Mouse (Mus musculus): Measurements from ENCODE around the gene Osbpl11. TPM values are rescaled to one million over a fixed set of nuclear protein-coding genes. Genes with fewer than 3 reads are reported as not detected.
"Not testable (repeated sequence)": the region's sequence is repeated elsewhere in the genome, so short reads cannot be mapped to it uniquely, and the experiment has no call there.

Osbpl11 gene
- polyA plus RNA-seq, 1 experiment = 0.09 TPM

DNA sequence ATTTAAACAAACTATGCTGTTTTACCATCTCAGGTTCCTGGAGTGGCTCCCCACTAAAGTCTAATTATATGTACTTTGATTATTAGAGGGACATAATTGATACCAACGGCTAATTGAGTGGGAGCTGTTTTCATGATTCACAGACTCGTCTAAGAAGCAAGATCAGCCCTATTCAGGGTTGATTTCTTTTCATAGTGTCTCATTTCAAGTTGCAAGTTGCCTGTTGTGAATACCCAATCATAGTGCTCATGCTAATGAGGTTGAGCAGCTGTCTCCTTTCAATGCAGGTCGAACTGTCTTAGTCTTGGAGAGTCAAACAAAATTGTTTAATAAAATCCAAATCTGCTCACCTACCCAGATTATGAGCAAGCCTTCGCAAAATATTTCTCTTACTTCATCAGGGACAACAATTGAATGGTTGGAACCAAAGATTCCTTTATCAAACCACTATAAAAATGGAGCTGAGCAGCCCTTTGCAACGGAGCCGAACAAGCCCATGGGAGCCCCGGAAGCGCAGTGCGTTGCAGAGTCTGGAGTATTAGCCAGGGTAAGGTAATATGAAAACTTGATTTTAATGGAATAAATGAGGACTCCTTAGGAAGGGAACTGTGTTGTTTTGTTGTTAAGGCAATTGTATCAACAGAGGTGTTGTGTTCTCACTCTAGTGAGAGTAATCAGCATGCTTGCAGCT is 31.6 kb downstream of the Osbpl11 start:
- TF ChIP-seq GATA1 (IDR thresholded peaks at IDR 0.05; ENCODE audit: low read length) (no peak), TAL1 (IDR thresholded peaks at IDR 0.05; ENCODE audit: low read length) (no peak)
- H3K9me3 ChIP-seq (ENCODE audit: control insufficient read depth, low read length) = no peaks in the 10 kb centered on the region
- no peaks in the 10 kb centered on the region for H3K4me1 ChIP-seq (ENCODE audit: control insufficient read depth)
- peaks cover 14% of the 10 kb centered on the region for H3K36me3 ChIP-seq (ENCODE audit: control insufficient read depth)
- no peaks in the 10 kb centered on the region for H3K27me3 ChIP-seq (ENCODE audit: control insufficient read depth)
- H3K4me3 ChIP-seq (replicated peaks) = no peak overlapping the region

DNA sequence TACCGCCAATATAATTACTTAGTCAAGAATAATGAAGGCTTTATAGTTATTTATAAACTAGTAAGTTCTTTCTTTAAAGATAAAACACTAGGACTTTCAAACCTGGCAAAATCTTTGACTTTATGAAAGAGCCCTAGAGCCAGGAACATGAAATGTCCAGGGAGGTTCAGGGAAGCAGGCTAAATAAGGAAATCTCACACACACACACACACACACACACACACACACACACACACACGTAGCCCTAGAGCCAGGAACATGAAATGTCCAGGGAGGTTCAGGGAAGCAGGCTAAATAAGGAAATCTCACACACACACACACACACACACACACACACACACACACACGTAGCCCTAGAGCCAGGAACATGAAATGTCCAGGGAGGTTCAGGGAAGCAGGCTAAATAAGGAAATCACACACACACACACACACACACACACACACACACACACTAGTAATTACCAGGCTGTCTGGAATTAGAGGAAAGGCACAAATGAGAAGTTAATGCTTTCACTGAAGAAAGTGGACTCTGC is 32.7 kb downstream of the Osbpl11 start:
- not testable (repeated sequence) for H3K4me3 ChIP-seq (replicated peaks); H3K27me3 ChIP-seq (ENCODE audit: control insufficient read depth); H3K9me3 ChIP-seq (ENCODE audit: control insufficient read depth, low read length); H3K4me1 ChIP-seq (ENCODE audit: control insufficient read depth)
- H3K36me3 ChIP-seq (ENCODE audit: control insufficient read depth) = peaks cover 14% of the 10 kb centered on the region

DNA sequence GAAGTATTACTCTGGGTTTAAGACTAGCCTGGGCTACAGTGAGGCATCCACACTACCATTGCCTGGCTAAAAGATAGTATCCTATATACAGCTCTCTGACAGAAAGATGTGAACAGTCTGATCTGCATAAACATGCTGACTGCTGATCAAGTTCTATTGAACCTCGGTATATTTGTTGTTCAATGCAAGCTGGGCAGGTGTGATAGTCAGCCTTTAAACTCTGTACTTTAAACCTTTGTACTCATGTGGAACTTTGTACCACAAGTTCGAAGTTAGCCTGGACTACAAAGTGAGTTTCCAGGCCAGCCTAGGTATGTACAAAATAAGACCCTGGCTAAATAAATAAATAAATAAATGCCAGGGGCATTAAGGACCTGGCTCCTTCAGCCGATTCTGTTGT is 37.6 kb downstream of the Osbpl11 start:
- Histone ChIP-seq H3K36me3 (ENCODE audit: control insufficient read depth) (peaks cover 24% of the 10 kb centered on the region), H3K9me3 (ENCODE audit: control insufficient read depth, low read length) (no peaks in the 10 kb centered on the region), H3K4me1 (ENCODE audit: control insufficient read depth) (no peaks in the 10 kb centered on the region), H3K27me3 (ENCODE audit: control insufficient read depth) (no peaks in the 10 kb centered on the region), H3K4me3 (replicated peaks) (no peak overlapping the region)
- TF ChIP-seq TAL1 (IDR thresholded peaks at IDR 0.05; ENCODE audit: low read length) (no peak), GATA1 (IDR thresholded peaks at IDR 0.05; ENCODE audit: low read length) (no peak)

DNA sequence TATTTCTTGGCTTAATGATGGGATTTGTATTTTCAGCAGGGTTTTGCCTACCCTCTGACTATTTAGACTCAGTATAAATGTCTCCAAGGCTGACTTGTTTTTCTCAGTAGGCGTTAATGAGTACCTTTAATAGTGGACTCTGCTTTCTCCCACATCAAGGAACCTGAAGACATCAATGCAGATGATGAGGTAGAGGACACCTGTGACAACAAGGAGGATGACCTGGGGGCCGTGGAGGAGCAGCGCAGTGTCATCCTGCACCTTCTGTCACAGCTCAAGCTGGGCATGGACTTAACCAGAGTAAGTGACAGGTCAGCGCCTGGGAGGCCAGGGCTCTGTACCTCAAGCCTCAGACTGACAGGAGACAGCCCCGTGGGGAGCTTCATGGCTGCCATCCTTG is 39.5 kb downstream of the Osbpl11 start:
- H3K36me3 ChIP-seq (ENCODE audit: control insufficient read depth) = peaks cover 40% of the 10 kb centered on the region
- no peak for TF ChIP-seq TAL1 (IDR thresholded peaks at IDR 0.05; ENCODE audit: low read length)

DNA sequence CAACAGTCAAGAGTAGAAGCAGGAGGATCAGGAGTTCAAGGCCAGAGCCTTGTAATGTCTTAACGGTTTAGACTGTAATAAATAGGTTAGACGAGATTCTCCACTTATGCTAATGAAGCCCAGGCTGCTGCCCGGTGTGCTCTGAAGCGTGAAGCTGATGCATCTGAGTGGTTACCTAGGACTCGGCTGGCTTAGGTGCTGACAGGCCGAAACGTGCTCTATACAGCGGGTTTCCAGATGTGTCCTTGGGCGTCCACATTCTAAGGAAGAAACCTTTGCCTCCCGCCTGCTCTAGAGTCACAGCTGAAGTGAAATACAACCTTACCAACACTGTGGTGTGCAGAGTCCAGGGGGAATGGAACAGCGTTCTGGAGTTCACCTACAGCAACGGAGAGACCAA is 49.3 kb downstream of the Osbpl11 start:
- H3K36me3 ChIP-seq (ENCODE audit: control insufficient read depth) = peaks cover 26% of the 10 kb centered on the region
- TF ChIP-seq TAL1 (IDR thresholded peaks at IDR 0.05; ENCODE audit: low read length) = no peak
- TF ChIP-seq GATA1 (IDR thresholded peaks at IDR 0.05; ENCODE audit: low read length) = no peak

More for the DNA sequence above, 39.5 kb downstream of the Osbpl11 start:
- no peaks in the 10 kb centered on the region for H3K27me3 ChIP-seq (ENCODE audit: control insufficient read depth)
- H3K4me1 ChIP-seq (ENCODE audit: control insufficient read depth) = no peaks in the 10 kb centered on the region
- H3K9me3 ChIP-seq (ENCODE audit: control insufficient read depth, low read length) = no peaks in the 10 kb centered on the region
- H3K4me3 ChIP-seq (replicated peaks) = no peak overlapping the region

DNA sequence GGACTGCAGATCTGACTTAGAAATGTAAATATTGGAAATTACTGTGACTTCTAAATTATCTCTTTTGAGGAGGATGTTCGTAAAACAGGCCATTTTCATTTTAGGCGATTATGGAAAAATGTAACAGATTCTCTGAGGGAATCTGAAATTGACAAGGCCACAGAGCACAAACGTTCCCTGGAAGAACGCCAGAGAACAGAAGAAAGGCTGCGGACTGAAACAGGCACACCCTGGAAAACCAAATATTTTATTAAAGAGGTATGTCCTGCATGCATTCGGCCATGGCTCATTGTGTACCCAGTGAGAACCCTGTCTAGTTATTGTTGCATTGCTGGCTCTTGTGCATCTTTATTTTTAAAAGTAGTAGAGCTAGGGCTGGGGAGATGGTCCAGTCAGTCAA is 51.3 kb downstream of the Osbpl11 start:
- Histone ChIP-seq H3K27me3 (ENCODE audit: control insufficient read depth) (no peaks in the 10 kb centered on the region), H3K36me3 (ENCODE audit: control insufficient read depth) (peaks cover 33% of the 10 kb centered on the region), H3K4me1 (ENCODE audit: control insufficient read depth) (peaks cover 2% of the 10 kb centered on the region; the same call in 1 of the 2 replicates), H3K4me3 (replicated peaks) (no peak overlapping the region), H3K9me3 (ENCODE audit: control insufficient read depth, low read length) (no peaks in the 10 kb centered on the region)
- TF ChIP-seq GATA1 (IDR thresholded peaks at IDR 0.05; ENCODE audit: low read length) = no peak
- TF ChIP-seq TAL1 (IDR thresholded peaks at IDR 0.05; ENCODE audit: low read length) = no peak

More for the DNA sequence above, 49.3 kb downstream of the Osbpl11 start:
- H3K9me3 ChIP-seq (ENCODE audit: control insufficient read depth, low read length) = no peaks in the 10 kb centered on the region
- no peaks in the 10 kb centered on the region for H3K4me1 ChIP-seq (ENCODE audit: control insufficient read depth)
- no peaks in the 10 kb centered on the region for H3K27me3 ChIP-seq (ENCODE audit: control insufficient read depth)
- no peak overlapping the region for H3K4me3 ChIP-seq (replicated peaks)

DNA sequence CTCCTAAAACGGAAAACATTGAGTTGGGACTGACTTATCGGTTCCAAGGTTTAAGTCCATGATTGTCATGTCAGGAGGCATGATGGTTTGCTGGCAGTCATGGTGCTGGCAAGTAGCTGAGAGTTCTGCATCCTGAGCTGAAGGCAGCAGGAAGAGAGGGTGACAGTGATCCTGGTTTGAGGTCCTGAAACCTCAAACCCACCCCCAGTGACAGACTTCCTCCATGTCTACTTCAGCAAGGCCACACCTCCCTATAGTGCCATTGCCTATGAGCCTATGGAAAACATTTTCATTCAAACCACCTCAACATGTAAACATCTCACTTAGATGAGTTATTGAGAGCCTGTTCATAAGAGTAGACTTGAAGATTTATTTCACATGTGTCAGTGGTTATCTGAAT is 54.4 kb downstream of the Osbpl11 start:
- no peaks in the 10 kb centered on the region for H3K27me3 ChIP-seq (ENCODE audit: control insufficient read depth)
- peaks cover 2% of the 10 kb centered on the region; the same call in 1 of the 2 replicates for H3K4me1 ChIP-seq (ENCODE audit: control insufficient read depth)
- no peak overlapping the region for H3K4me3 ChIP-seq (replicated peaks)
- peaks cover 48% of the 10 kb centered on the region for H3K36me3 ChIP-seq (ENCODE audit: control insufficient read depth)
- no peaks in the 10 kb centered on the region for H3K9me3 ChIP-seq (ENCODE audit: control insufficient read depth, low read length)
- no peak for TF ChIP-seq TAL1 (IDR thresholded peaks at IDR 0.05; ENCODE audit: low read length)
- TF ChIP-seq GATA1 (IDR thresholded peaks at IDR 0.05; ENCODE audit: low read length) = no peak

DNA sequence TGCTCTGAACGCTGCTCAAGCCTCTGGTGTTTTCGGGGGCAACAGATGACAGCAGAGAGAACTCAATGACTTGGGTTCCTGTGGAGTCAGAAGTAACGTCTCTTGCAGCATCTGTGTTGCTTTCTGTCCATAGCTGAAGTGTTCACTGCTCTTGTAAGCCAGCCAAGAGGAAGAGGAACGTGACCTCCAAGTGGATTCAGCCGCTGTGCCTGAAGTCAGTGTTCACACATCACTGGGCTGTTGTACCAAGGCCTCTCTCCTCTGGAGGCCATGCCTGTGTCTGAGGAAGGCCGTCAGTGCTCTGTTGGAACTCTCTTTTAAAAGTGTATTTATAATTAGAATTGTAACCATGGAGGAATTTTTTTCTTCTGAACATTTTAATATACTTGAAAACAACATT is 57.2 kb downstream of the Osbpl11 start:
- Histone ChIP-seq H3K4me3 (replicated peaks) (no peak overlapping the region), H3K36me3 (ENCODE audit: control insufficient read depth) (peaks cover 45% of the 10 kb centered on the region), H3K9me3 (ENCODE audit: control insufficient read depth, low read length) (no peaks in the 10 kb centered on the region), H3K27me3 (ENCODE audit: control insufficient read depth) (no peaks in the 10 kb centered on the region), H3K4me1 (ENCODE audit: control insufficient read depth) (peaks cover 2% of the 10 kb centered on the region; the same call in 1 of the 2 replicates)
- TF ChIP-seq TAL1 (IDR thresholded peaks at IDR 0.05; ENCODE audit: low read length) (no peak), GATA1 (IDR thresholded peaks at IDR 0.05; ENCODE audit: low read length) (no peak)

DNA sequence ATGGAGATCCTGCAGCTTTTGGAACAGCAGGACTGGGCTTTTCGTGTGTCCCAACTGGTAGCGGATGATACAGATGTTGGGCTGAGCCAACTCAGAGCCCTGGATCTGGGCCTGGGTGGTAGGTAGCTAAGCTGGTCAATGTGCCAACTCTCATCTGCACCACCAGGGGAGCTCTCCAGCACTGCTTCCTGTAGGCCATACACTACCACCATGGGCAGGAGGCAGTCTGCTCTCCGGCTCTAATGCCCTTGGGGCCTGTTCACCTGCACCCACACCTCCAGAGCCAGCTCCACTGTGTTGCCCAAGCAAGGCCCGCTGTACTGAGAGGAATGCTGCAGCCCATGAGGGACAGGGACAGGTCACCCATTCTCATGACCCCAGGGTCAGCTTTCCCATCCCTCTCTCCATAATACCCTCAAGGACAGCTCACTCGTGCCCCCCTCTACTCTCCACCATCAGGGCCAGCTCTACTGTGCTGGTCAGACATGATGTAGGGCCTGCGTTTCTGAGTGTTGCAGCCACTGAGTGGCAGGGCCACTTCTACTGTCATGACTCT is 59.3 kb downstream of the Osbpl11 start:
- Histone ChIP-seq H3K4me1 (ENCODE audit: control insufficient read depth) (peaks cover 2% of the 10 kb centered on the region; the same call in 1 of the 2 replicates), H3K27me3 (ENCODE audit: control insufficient read depth) (no peaks in the 10 kb centered on the region), H3K9me3 (ENCODE audit: control insufficient read depth, low read length) (no peaks in the 10 kb centered on the region), H3K4me3 (replicated peaks) (no peak overlapping the region), H3K36me3 (ENCODE audit: control insufficient read depth) (peaks cover 37% of the 10 kb centered on the region)
- TF ChIP-seq TAL1 (IDR thresholded peaks at IDR 0.05; ENCODE audit: low read length) = no peak
- TF ChIP-seq GATA1 (IDR thresholded peaks at IDR 0.05; ENCODE audit: low read length) = no peak
